ENCODE assay signal across 9 mouse cellular contexts in genomic region chr1:172188891-172189290, GRCm38 (mm10). TPM values are rescaled to one million over a fixed set of nuclear protein-coding genes. Genes with fewer than 3 reads are reported as not detected.
DNase-seq lines count a peak whose midpoint lies in the region; ATAC-seq and TF ChIP-seq lines count a peak whose summit lies in the region.
"Had no signal": no experiment of that assay in that cellular context is flagged by ENCODE, and none has a peak within 500 bp of the region (broad histone marks: within the 10 kb centered on the region; RNA-seq: fewer than 3 reads in every experiment).

No protein-coding gene starts in this region.

- H3K4me2 ChIP-seq in kidney, embryonic 15.5 days = no peak overlapping the region
- no peak overlapping the region for H3K4me2 ChIP-seq in liver, postnatal 0 days (ENCODE audit: low read depth, low read length)

- TF ChIP-seq CTCF in liver, postnatal 0 days (IDR thresholded peaks at IDR 0.05; ENCODE audit: low read depth) = peak; percentile 66

- no peak overlapping the region for H3K9ac ChIP-seq in kidney, embryonic 15.5 days
- H3K9ac ChIP-seq in liver, postnatal 0 days (replicated peaks) = no peak overlapping the region

- no peaks in the 10 kb centered on the region for H3K27me3 ChIP-seq in kidney, embryonic 15.5 days
- no peaks in the 10 kb centered on the region for H3K27me3 ChIP-seq in liver, postnatal 0 days (ENCODE audit: insufficient read depth, low read length)

- peaks cover 90% of the 10 kb centered on the region for H3K36me3 ChIP-seq in kidney, embryonic 15.5 days
- peaks cover 89% of the 10 kb centered on the region for H3K36me3 ChIP-seq in liver, postnatal 0 days (replicated peaks; ENCODE audit: insufficient read depth, low read length)

- no peak for TF ChIP-seq EP300 in liver, postnatal 0 days (IDR thresholded peaks at IDR 0.05; ENCODE audit: low read depth)

- no peaks in the 10 kb centered on the region for H3K9me3 ChIP-seq in kidney, embryonic 15.5 days (replicated peaks)
- no peaks in the 10 kb centered on the region for H3K9me3 ChIP-seq in liver, postnatal 0 days (ENCODE audit: low read length)

- ATAC-seq in kidney, embryonic 15.5 days (replicated peaks; ENCODE audit: low FRiP score) = no peak; the same call in 1 of the 2 replicates
- peak; percentile 66 for ATAC-seq in liver, postnatal 0 days

- 72% methylated on average over 4 of the region's 4 CpGs for WGBS in kidney, embryonic 15.5 days
- WGBS in liver, postnatal 0 days (ENCODE audit: insufficient replicate concordance) = 80% methylated on average over 4 of the region's 4 CpGs

- H3K4me3 ChIP-seq in kidney, embryonic 15.5 days (replicated peaks) = no peak overlapping the region
- no peak overlapping the region for H3K4me3 ChIP-seq in liver, postnatal 0 days (ENCODE audit: low read depth, low read length)
- H3K4me3 ChIP-seq: erythroblast, embryonic 14.5 days had no signal

- no peaks in the 10 kb centered on the region for H3K4me1 ChIP-seq in kidney, embryonic 15.5 days
- H3K4me1 ChIP-seq in liver, postnatal 0 days (ENCODE audit: insufficient read depth) = no peaks in the 10 kb centered on the region

- DNase-seq in cerebellum, adult 9-10 months = peak; percentile 59
- no peak for DNase-seq in cerebellum, postnatal 4 days (ENCODE audit: low spot score in 2 of 2)
- peak; percentile 49 for DNase-seq in kidney, postnatal 10 days
- DNase-seq in ZHBTc4 (ENCODE audit: low read depth, low spot score) = peak; percentile 44
- no peak for DNase-seq in liver, postnatal 0 days
- DNase-seq in left cerebral cortex, adult 8-10 months (ENCODE audit: low spot score in 2 of 2) = no peak
- no peak for DNase-seq in adrenal gland, postnatal 25 days

- H3K27ac ChIP-seq in kidney, embryonic 15.5 days = no peak overlapping the region
- H3K27ac ChIP-seq in liver, postnatal 0 days (ENCODE audit: low read depth) = no peak overlapping the region

RNA-seq across cellular contexts. Expression of gene Pea15a, which starts 17.7 kb away (rescaled TPM):
- polyA plus RNA-seq in kidney, embryonic 15.5 days (2015; fragmentation: Nextera tagmentation; extraction: Ambion mirVana) = 107 and 124 TPM in 2 replicates
- 14.1 and 14.5 TPM in 2 replicates for polyA plus RNA-seq in liver, postnatal 0 days (2015; fragmentation: Nextera tagmentation; extraction: Ambion mirVana)
- 100 to 1,000 TPM; 409 to 452 (median 428) TPM for total RNA-seq in left cerebral cortex, adult 8-10 months (2022)
- total RNA-seq in adrenal gland, postnatal 25 days (2021) = 48.3 and 52.1 TPM in 2 replicates

RNA-seq across cellular contexts. Expression of gene Casq1, which starts 30.8 kb away (rescaled TPM):
- polyA plus RNA-seq in kidney, embryonic 15.5 days (2015; fragmentation: Nextera tagmentation; extraction: Ambion mirVana) = 6.2 and 8.9 TPM in 2 replicates
- 0.61 and 9.1 TPM in 2 replicates for polyA plus RNA-seq in liver, postnatal 0 days (2015; fragmentation: Nextera tagmentation; extraction: Ambion mirVana)
- total RNA-seq in left cerebral cortex, adult 8-10 months (2022) = 1 to 10 TPM in 3 of 4 experiments, under 1 TPM in 1; 0.79 to 3.1 (median 2.0) TPM
- total RNA-seq in adrenal gland, postnatal 25 days (2021) = 1.00 TPM in 1 of 2 replicates, not detected in the other
- polyA plus RNA-seq: erythroblast, embryonic 14.5 days had no signal

RNA-seq across cellular contexts. Expression of gene Dcaf8, which starts 41.0 kb away (rescaled TPM):
- 125 and 132 TPM in 2 replicates for polyA plus RNA-seq in kidney, embryonic 15.5 days (2015; fragmentation: Nextera tagmentation; extraction: Ambion mirVana)
- 43.0 and 48.3 TPM in 2 replicates for polyA plus RNA-seq in liver, postnatal 0 days (2015; fragmentation: Nextera tagmentation; extraction: Ambion mirVana)
- total RNA-seq in left cerebral cortex, adult 8-10 months (2022) = 100 to 1,000 TPM; 118 to 125 (median 119) TPM
- total RNA-seq in adrenal gland, postnatal 25 days (2021) = 130 and 169 TPM in 2 replicates

Comparison
In these comparisons a context has a peak if more than half of its experiments do, and no peak if none do; other contexts are left out.
1. DNase-seq: peak in cerebellum, adult 9-10 months (single experiment), kidney, postnatal 10 days (single experiment) and ZHBTc4 (single experiment); none in cerebellum, postnatal 4 days (0 of 2), liver, postnatal 0 days (single experiment), left cerebral cortex, adult 8-10 months (0 of 2) and adrenal gland, postnatal 25 days (single experiment).